ENCODE assay signal across 9 mouse cellular contexts in the genomic region with DNA sequence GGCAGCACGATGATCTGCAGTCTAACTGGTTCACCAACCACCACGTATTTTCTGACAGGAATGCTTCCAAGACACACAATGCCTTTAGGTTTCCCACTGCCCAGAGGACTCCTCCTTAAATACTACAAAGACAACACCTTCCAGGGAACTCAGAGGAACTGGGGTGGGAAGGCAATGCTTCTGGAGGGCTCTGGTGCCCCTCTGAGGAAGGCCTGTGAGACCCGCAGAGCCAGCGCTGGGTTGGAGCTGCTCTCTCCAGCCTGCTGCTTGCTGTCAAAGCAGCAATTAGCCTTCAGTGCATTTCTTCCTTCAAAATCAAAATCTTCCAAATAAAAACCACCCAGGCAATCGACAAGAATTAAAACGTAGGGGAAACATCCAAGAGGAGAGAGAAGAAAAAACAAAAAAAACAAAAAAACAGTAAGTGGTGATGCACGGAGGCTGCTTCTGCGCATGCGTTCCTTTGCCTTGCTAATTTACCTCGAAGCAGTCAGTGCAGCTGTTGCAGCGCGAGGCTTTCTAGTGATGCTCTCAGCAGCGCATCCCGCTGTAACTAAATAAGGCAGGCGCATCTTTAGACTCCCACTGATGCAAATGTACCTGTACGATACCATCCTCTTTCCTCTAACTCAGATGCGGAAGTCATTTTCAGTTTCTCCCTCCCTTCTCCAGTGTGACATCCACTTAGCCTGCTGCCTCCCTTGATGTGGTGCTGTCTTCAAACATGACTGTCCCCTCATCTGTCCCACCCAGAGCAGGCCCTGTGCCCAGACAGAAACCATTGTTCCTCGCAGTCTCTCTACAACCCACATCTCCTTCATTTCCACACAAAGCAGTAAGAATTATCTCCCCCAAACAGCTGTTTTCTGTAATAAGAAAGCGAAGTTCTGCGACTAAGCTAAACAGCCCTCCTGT. TPM values are rescaled to one million over a fixed set of nuclear protein-coding genes. Genes with fewer than 3 reads are reported as not detected.
A peak's percentile ranks its signal among the peaks of the same experiment; 100 is the strongest.
DNase-seq lines count a peak whose midpoint lies in the region; ATAC-seq and TF ChIP-seq lines count a peak whose summit lies in the region.
"Had no signal": no experiment of that assay in that cellular context is flagged by ENCODE, and none has a peak within 500 bp of the region (broad histone marks: within the 10 kb centered on the region; RNA-seq: fewer than 3 reads in every experiment).

No protein-coding gene starts in this region.

- peak overlapping the region; percentile 24 for H3K4me3 ChIP-seq in megakaryocyte, embryonic 14.5 days (replicated peaks)
- H3K4me3 ChIP-seq in hindbrain, postnatal 0 days (ENCODE audit: low read length) = no peak overlapping the region
- no peak overlapping the region for H3K4me3 ChIP-seq in midbrain, embryonic 12.5 days

- H3K36me3 ChIP-seq in megakaryocyte, embryonic 14.5 days (replicated peaks; ENCODE audit: low read length) = no peaks in the 10 kb centered on the region
- no peaks in the 10 kb centered on the region for H3K36me3 ChIP-seq in hindbrain, postnatal 0 days (ENCODE audit: insufficient read depth, low read length)
- no peaks in the 10 kb centered on the region for H3K36me3 ChIP-seq in midbrain, embryonic 12.5 days

- WGBS in hindbrain, postnatal 0 days = 29% methylated on average over 20 of the region's 20 CpGs
- 38% methylated on average over 20 of the region's 20 CpGs for WGBS in midbrain, embryonic 12.5 days

- no peaks in the 10 kb centered on the region; the same call in 1 of the 2 replicates for H3K9me3 ChIP-seq in megakaryocyte, embryonic 14.5 days
- no peaks in the 10 kb centered on the region for H3K9me3 ChIP-seq in hindbrain, postnatal 0 days (ENCODE audit: low read length)
- H3K9me3 ChIP-seq in midbrain, embryonic 12.5 days = no peaks in the 10 kb centered on the region

- DNase-seq in hindbrain, postnatal 0 days (ENCODE audit: low spot score) = peak; percentile 82
- peak; percentile 62 for DNase-seq in thymus, postnatal 4 days
- DNase-seq in urinary bladder, postnatal 14 days (ENCODE audit: low spot score) = no peak
- DNase-seq in natural killer cell, adult 2 months (ENCODE audit: low spot score in 2 of 2) = no peak
- no peak for DNase-seq in adrenal gland, adult 18-20 months (ENCODE audit: low spot score in 2 of 2)

- H3K27me3 ChIP-seq in megakaryocyte, embryonic 14.5 days (replicated peaks) = peaks cover 9% of the 10 kb centered on the region
- H3K27me3 ChIP-seq in hindbrain, postnatal 0 days (ENCODE audit: insufficient read depth, low read length) = no peaks in the 10 kb centered on the region
- H3K27me3 ChIP-seq in midbrain, embryonic 12.5 days = peaks cover 9% of the 10 kb centered on the region

- H3K4me2 ChIP-seq in hindbrain, postnatal 0 days (ENCODE audit: low read depth, low read length) = no peak overlapping the region
- peak overlapping the region; percentile 35 for H3K4me2 ChIP-seq in midbrain, embryonic 12.5 days (replicated peaks)

- H3K4me1 ChIP-seq in megakaryocyte, embryonic 14.5 days = peaks cover 37% of the 10 kb centered on the region
- H3K4me1 ChIP-seq in hindbrain, postnatal 0 days (ENCODE audit: insufficient read depth, low read length) = no peaks in the 10 kb centered on the region; the same call in 1 of the 2 replicates
- 0 out of 2 replicates have a peak, but pooled peaks cover 4% of the 10 kb centered on the region for H3K4me1 ChIP-seq in midbrain, embryonic 12.5 days

- no peak overlapping the region for H3K9ac ChIP-seq in hindbrain, postnatal 0 days (replicated peaks; ENCODE audit: low read length)
- H3K9ac ChIP-seq in midbrain, embryonic 12.5 days (replicated peaks) = no peak overlapping the region

- H3K27ac ChIP-seq in hindbrain, postnatal 0 days = peak overlapping the region; percentile 4; the same call in 1 of the 2 replicates
- peak overlapping the region; percentile 54; the same call in 1 of the 2 replicates for H3K27ac ChIP-seq in midbrain, embryonic 12.5 days (replicated peaks)

- no peak for TF ChIP-seq CTCF in hindbrain, postnatal 0 days (IDR thresholded peaks at IDR 0.05; ENCODE audit: low read depth)

- no peak for ATAC-seq in megakaryocyte, adult 5-6 weeks (ENCODE audit: poor library complexity, severe bottlenecking)
- ATAC-seq in hindbrain, postnatal 0 days = no peak
- no peak for ATAC-seq in midbrain, embryonic 12.5 days (ENCODE audit: low FRiP score, low read depth)

RNA-seq across cellular contexts. Expression of gene Enthd1, which starts 34.7 kb away (rescaled TPM):
- polyA plus RNA-seq in megakaryocyte, embryonic 14.5 days (2012; ENCODE audit: insufficient read depth, low replicate concordance) = not detected in 2 replicates
- total RNA-seq in megakaryocyte, adult 5-6 weeks (2015) = 0.11 TPM in 1 of 2 replicates, not detected in the other
- total RNA-seq in megakaryocyte, adult 5-6 weeks (2017) = 0.18 TPM in 1 of 2 replicates, not detected in the other
- total RNA-seq in hindbrain, postnatal 0 days (2014; rRNA removed) = not detected in 2 replicates
- not detected in 2 replicates for polyA plus RNA-seq in hindbrain, postnatal 0 days (2015; fragmentation: Nextera tagmentation; extraction: Ambion mirVana)
- not detected in 2 replicates for polyA plus RNA-seq in midbrain, embryonic 12.5 days (2016; fragmentation: Nextera tagmentation; extraction: Ambion mirVana)
- not detected for total RNA-seq in adrenal gland, adult 18-20 months (2021)
- total RNA-seq: liver, adult 2 months had no signal
- polyA plus RNA-seq: liver, adult 2 months had no signal

RNA-seq across cellular contexts. Expression of gene Grap2, which starts 42.2 kb away (rescaled TPM):
- polyA plus RNA-seq in megakaryocyte, embryonic 14.5 days (2012; ENCODE audit: insufficient read depth, low replicate concordance) = 136 and 290 TPM in 2 replicates
- 3.6 and 4.3 TPM in 2 replicates for total RNA-seq in megakaryocyte, adult 5-6 weeks (2015)
- total RNA-seq in megakaryocyte, adult 5-6 weeks (2017) = 7.3 and 7.4 TPM in 2 replicates
- total RNA-seq in hindbrain, postnatal 0 days (2014; rRNA removed) = 0.05 and 1.6 TPM in 2 replicates
- 0.11 TPM in 1 of 2 replicates, not detected in the other for polyA plus RNA-seq in hindbrain, postnatal 0 days (2015; fragmentation: Nextera tagmentation; extraction: Ambion mirVana)
- 3.0 and 3.7 TPM in 2 replicates for polyA plus RNA-seq in midbrain, embryonic 12.5 days (2016; fragmentation: Nextera tagmentation; extraction: Ambion mirVana)
- 1 to 10 TPM in 1 of 2 experiments, under 1 TPM in 1; 0.70 to 1.6 TPM for total RNA-seq in adrenal gland, adult 18-20 months (2021)

Comparison
In these comparisons a context has a peak if more than half of its experiments do, and no peak if none do; other contexts are left out.
1. DNase-seq: peak in hindbrain, postnatal 0 days (single experiment) and thymus, postnatal 4 days (single experiment); none in urinary bladder, postnatal 14 days (single experiment), natural killer cell, adult 2 months (0 of 2) and adrenal gland, adult 18-20 months (0 of 2).